Mouse (Mus musculus) neural tube, embryonic 14.5 days (tissue): ENCODE measurements around the gene Pate2. TPM values are rescaled to one million over a fixed set of nuclear protein-coding genes. Genes with fewer than 3 reads are reported as not detected.
"Not testable (repeated sequence)": the region's sequence is repeated elsewhere in the genome, so short reads cannot be mapped to it uniquely, and the experiment has no call there.

ENCODE experiments used
- ATAC-seq: fragments of 200-750 bp; cut with Nextera tagmentation; 2 replicates; pipeline ENCODE4 v1.8.0; 2017; ENCODE audit warnings: low read depth, mild to moderate bottlenecking, moderate TSS enrichment, moderate library complexity
- H3K27ac ChIP-seq: fragments of 300-500 bp; sonication (generic); 2 replicates; pipeline ENCODE4 v1.5.1; 2014; ENCODE audit warnings: low read depth, mild to moderate bottlenecking, control low read depth, low read length, moderate library complexity, mixed read lengths
- H3K27me3 ChIP-seq: fragments of 300-500 bp; sonication (generic); 2 replicates; pipeline ENCODE4 v1.6.1; 2014; ENCODE audit warnings: low read length; ENCODE audit not compliant: control insufficient read depth, insufficient read depth
- H3K36me3 ChIP-seq: fragments of 300-500 bp; sonication (generic); 2 replicates; pipeline ENCODE4 v1.6.1; 2014; ENCODE audit warnings: low read length, mixed read lengths; ENCODE audit not compliant: control insufficient read depth, insufficient read depth
- H3K4me1 ChIP-seq: fragments of 300-500 bp; sonication (generic); 2 replicates; pipeline ENCODE4 v1.6.1; 2014; ENCODE audit warnings: low read length; ENCODE audit not compliant: control insufficient read depth, insufficient read depth
- H3K4me2 ChIP-seq: fragments of 300-500 bp; sonication (generic); 2 replicates; pipeline ENCODE4 v1.6.1; 2014; ENCODE audit warnings: mild to moderate bottlenecking, low read depth, low read length, control low read depth
- H3K4me3 ChIP-seq: fragments of 300-500 bp; sonication (generic); 2 replicates; pipeline ENCODE4 v1.5.1; 2014; ENCODE audit warnings: low read depth, low read length, control low read depth, mixed read lengths
- H3K9ac ChIP-seq: fragments of 300-500 bp; sonication (generic); replicated peaks from 2 replicates; pipeline ENCODE4 v1.6.1; 2014; ENCODE audit warnings: low read depth, mild to moderate bottlenecking, control low read depth, low read length, mixed read lengths
- H3K9me3 ChIP-seq: fragments of 300-500 bp; sonication (generic); 2 replicates; pipeline ENCODE4 v1.6.1; 2016; ENCODE audit warnings: low read length; ENCODE audit not compliant: control insufficient read depth
- WGBS: fragments of 180-500 bp; shearing (Covaris S2); extraction: QIAGEN DNeasy Blood & Tissue Kit; methylation state at CpG from one replicate; pipeline ENCODE4 v1.1.7; 2014; 5-methylcytosine and 5-hydroxymethylcytosine counted together
- polyA plus RNA-seq: library from polyadenylated mRNA; unstranded; fragments of >200 nt; fragmentation: Nextera tagmentation; extraction: Ambion mirVana; gene quantifications from 2 replicates; pipeline ENCODE4 v1.2.1, GENCODE M21; 2014

Gene Pate2
- polyA plus RNA-seq, 1 experiment from 2014 or later: 1.0 TPM

- not testable (repeated sequence) for H3K9me3 ChIP-seq, H3K4me2 ChIP-seq, H3K4me3 ChIP-seq, H3K36me3 ChIP-seq, H3K27me3 ChIP-seq, H3K9ac ChIP-seq, H3K27ac ChIP-seq, H3K4me1 ChIP-seq, ATAC-seq
- 56% methylated on average over 2 of the region's 2 CpGs for WGBS
These were observed 46.7 kb downstream of the Pate2 start for GRCm38 (mm10) chr9:35616784-35617183.

GRCm38 (mm10) chr9:35632981-35633380 is 62.9 kb downstream of the Pate2 start:
- no peak for ATAC-seq
- no peaks in the 10 kb centered on the region for H3K9me3 ChIP-seq
- no peaks in the 10 kb centered on the region for H3K4me1 ChIP-seq
- no peaks in the 10 kb centered on the region for H3K27me3 ChIP-seq
- H3K36me3 ChIP-seq: no peaks in the 10 kb centered on the region
- 94% methylated on average over 1 of the region's 1 CpGs for WGBS
- H3K9ac ChIP-seq: no peak overlapping the region
- H3K4me3 ChIP-seq: no peak overlapping the region
- H3K4me2 ChIP-seq: no peak overlapping the region
- H3K27ac ChIP-seq: no peak overlapping the region

GRCm38 (mm10) chr9:35648102-35648501 is 78.0 kb downstream of the Pate2 start, which contains the start of gene Pate3:
Gene Pate3 (minus strand): TSS chr9:35648202.
- H3K4me3 ChIP-seq: no peak within 1 kb of the TSS
- H3K4me1 ChIP-seq: no peaks in the 10 kb centered on the region
- H3K27ac ChIP-seq: no peak within 1 kb of the TSS
- H3K4me2 ChIP-seq: no peak within 1 kb of the TSS
- no peak for ATAC-seq
- no peak within 1 kb of the TSS for H3K9ac ChIP-seq
- WGBS: 74% methylated on average over 1 of the region's 1 CpGs
- no peaks in the 10 kb centered on the region for H3K36me3 ChIP-seq
- no peaks in the 10 kb centered on the region for H3K27me3 ChIP-seq
- no peaks in the 10 kb centered on the region for H3K9me3 ChIP-seq

GRCm38 (mm10) chr9:35673557-35673956 is 103.5 kb downstream of the Pate2 start:
- ATAC-seq: no peak
- Histone ChIP-seq H3K4me1 (no peaks in the 10 kb centered on the region), H3K9ac (no peak overlapping the region), H3K36me3 (no peaks in the 10 kb centered on the region), H3K27ac (no peak overlapping the region), H3K4me2 (no peak overlapping the region), H3K9me3 (no peaks in the 10 kb centered on the region), H3K4me3 (no peak overlapping the region), H3K27me3 (no peaks in the 10 kb centered on the region)
- 90% methylated on average over 2 of the region's 2 CpGs for WGBS

GRCm38 (mm10) chr9:35687013-35687412 is 116.9 kb downstream of the Pate2 start, which contains the start of gene Pate1:
Gene Pate1 (minus strand): TSS chr9:35687390.
- Histone ChIP-seq H3K4me3 (no peak within 1 kb of the TSS), H3K4me2 (no peak within 1 kb of the TSS), H3K27me3 (no peaks in the 10 kb centered on the region), H3K4me1 (no peaks in the 10 kb centered on the region), H3K9ac (no peak within 1 kb of the TSS), H3K9me3 (no peaks in the 10 kb centered on the region), H3K27ac (no peak within 1 kb of the TSS), H3K36me3 (no peaks in the 10 kb centered on the region)
- no peak for ATAC-seq
- 56% methylated on average over 1 of the region's 1 CpGs for WGBS

- no peak overlapping the region for H3K9ac ChIP-seq
- no peak overlapping the region for H3K4me3 ChIP-seq
- peak; percentile 60; the same call in 1 of the 2 replicates for ATAC-seq
- no peaks in the 10 kb centered on the region for H3K36me3 ChIP-seq
- H3K27me3 ChIP-seq: no peaks in the 10 kb centered on the region
- no peaks in the 10 kb centered on the region for H3K9me3 ChIP-seq
- no peak overlapping the region for H3K4me2 ChIP-seq
- no peaks in the 10 kb centered on the region for H3K4me1 ChIP-seq
- H3K27ac ChIP-seq: no peak overlapping the region
These were observed 121.8 kb downstream of the Pate2 start for GRCm38 (mm10) chr9:35691924-35692323.

GRCm38 (mm10) chr9:35707265-35707664 is 137.2 kb downstream of the Pate2 start:
- H3K36me3 ChIP-seq: no peaks in the 10 kb centered on the region
- no peaks in the 10 kb centered on the region for H3K9me3 ChIP-seq
- ATAC-seq: no peak
- H3K4me3 ChIP-seq: no peak overlapping the region
- H3K4me2 ChIP-seq: no peak overlapping the region
- H3K4me1 ChIP-seq: no peaks in the 10 kb centered on the region
- H3K9ac ChIP-seq: no peak overlapping the region
- H3K27me3 ChIP-seq: no peaks in the 10 kb centered on the region
- no peak overlapping the region for H3K27ac ChIP-seq

Other genes starting within 250 kb of the Pate2 start
- 3.4 and 4.6 TPM in 2 replicates for gene Cdon, start 149.2 kb upstream of the Pate2 start, polyA plus RNA-seq
- gene Gm1113, start 52.0 kb upstream of the Pate2 start, polyA plus RNA-seq: not detected in 2 replicates
- gene Ddx25, start 11.8 kb upstream of the Pate2 start, polyA plus RNA-seq: 29.8 and 34.3 TPM in 2 replicates
- 16.2 and 18.2 TPM in 2 replicates for gene Pus3, start 11.7 kb upstream of the Pate2 start, polyA plus RNA-seq
- 17.1 and 19.1 TPM in 2 replicates for gene Hyls1, start 114 bp downstream of the Pate2 start, polyA plus RNA-seq
- not detected in 2 replicates for gene Pate4, start 41.7 kb downstream of the Pate2 start, polyA plus RNA-seq
- gene Pate3, start 77.9 kb downstream of the Pate2 start, polyA plus RNA-seq: not detected in 2 replicates
- 0.24 TPM in 1 of 2 replicates, not detected in the other for gene Pate1, start 117.1 kb downstream of the Pate2 start, polyA plus RNA-seq
- gene Gm17677, start 170.8 kb downstream of the Pate2 start, polyA plus RNA-seq: not detected in 2 replicates
- not detected in 2 replicates for gene Gm17727, start 207.8 kb downstream of the Pate2 start, polyA plus RNA-seq
- not detected in 2 replicates for gene Gm27235, start 219.8 kb downstream of the Pate2 start, polyA plus RNA-seq
- not detected in 2 replicates for gene D730048I06Rik, start 219.8 kb downstream of the Pate2 start, polyA plus RNA-seq